ENCODE assay signal across 9 mouse cellular contexts in genomic region chr11:117881787-117882186, GRCm38 (mm10). TPM values are rescaled to one million over a fixed set of nuclear protein-coding genes. Genes with fewer than 3 reads are reported as not detected.
A peak's percentile ranks its signal among the peaks of the same experiment; 100 is the strongest.
DNase-seq lines count a peak whose midpoint lies in the region; ATAC-seq and TF ChIP-seq lines count a peak whose summit lies in the region.
"Had no signal": no experiment of that assay in that cellular context is flagged by ENCODE, and none has a peak within 500 bp of the region (broad histone marks: within the 10 kb centered on the region; RNA-seq: fewer than 3 reads in every experiment).

No protein-coding gene starts in this region.

- no peak for DNase-seq in spleen, adult 2 months (ENCODE audit: low read depth in 1 of 2, low spot score in 2 of 2)
- no peak for DNase-seq in spleen, postnatal 10 days (ENCODE audit: low spot score in 2 of 2)
- DNase-seq in embryonic facial prominence, embryonic 10.5 days (ENCODE audit: low spot score), result no peak
- DNase-seq in kidney, postnatal 10 days, result peak; percentile 79
- DNase-seq in cerebellum, adult 11-12 months, result no peak
- DNase-seq in neural tube, embryonic 10.5 days (ENCODE audit: extremely low spot score, low spot score), result no peak
- no peak for DNase-seq in layer of hippocampus, postnatal 36 days

- no peaks in the 10 kb centered on the region for H3K36me3 ChIP-seq in spleen, adult 2 months (ENCODE audit: control insufficient read depth, insufficient read depth, low read length)
- H3K36me3 ChIP-seq in embryonic facial prominence, embryonic 10.5 days (replicated peaks), result no peaks in the 10 kb centered on the region

- no peak for TF ChIP-seq CTCF in spleen, adult 2 months (IDR thresholded peaks at IDR 0.05; ENCODE audit: extremely low read depth, insufficient read depth, insufficient read length, insufficient replicate concordance)

- H3K4me3 ChIP-seq in spleen, adult 2 months (ENCODE audit: extremely low read depth, insufficient read depth, insufficient read length), result no peak overlapping the region
- no peak overlapping the region for H3K4me3 ChIP-seq in embryonic facial prominence, embryonic 10.5 days
- H3K4me3 ChIP-seq: megakaryocyte, embryonic 14.5 days had no signal

- H3K27ac ChIP-seq in spleen, adult 2 months (ENCODE audit: insufficient read depth, low read length), result peak overlapping the region; percentile 41; the same call in 1 of the 2 replicates
- peak overlapping the region; percentile 67 for H3K27ac ChIP-seq in embryonic facial prominence, embryonic 10.5 days (replicated peaks)

- peak; percentile 40 for ATAC-seq in megakaryocyte progenitor cell, adult 5-6 weeks (replicated peaks; ENCODE audit: poor library complexity)

- H3K4me1 ChIP-seq in spleen, adult 2 months (ENCODE audit: control insufficient read depth, insufficient read depth, insufficient read length), result peaks cover 46% of the 10 kb centered on the region; the same call in 1 of the 2 replicates
- peaks cover 50% of the 10 kb centered on the region for H3K4me1 ChIP-seq in embryonic facial prominence, embryonic 10.5 days

- no peak for TF ChIP-seq POLR2A in spleen, adult 2 months (IDR thresholded peaks at IDR 0.05; ENCODE audit: low read depth, low read length)

- no peaks in the 10 kb centered on the region for H3K27me3 ChIP-seq in spleen, adult 2 months (ENCODE audit: control insufficient read depth, insufficient read depth, low read length)
- peaks cover 90% of the 10 kb centered on the region for H3K27me3 ChIP-seq in embryonic facial prominence, embryonic 10.5 days (replicated peaks; ENCODE audit: low read depth, poor library complexity, severe bottlenecking)

- no peaks in the 10 kb centered on the region for H3K9me3 ChIP-seq in embryonic facial prominence, embryonic 10.5 days
- H3K9me3 ChIP-seq: megakaryocyte, embryonic 14.5 days had no signal

- 9% methylated on average over 8 of the region's 8 CpGs for WGBS in spleen, adult 2 months
- WGBS in embryonic facial prominence, embryonic 10.5 days, result 17% methylated on average over 8 of the region's 8 CpGs

RNA-seq across cellular contexts. Expression of gene Tha1, which starts 8.5 kb away (rescaled TPM):
- 15.4 and 16.2 TPM in 2 replicates for polyA plus RNA-seq in spleen, adult 2 months (2012; rRNA removed)
- polyA plus RNA-seq in embryonic facial prominence, embryonic 10.5 days (2016; fragmentation: Nextera tagmentation; extraction: Ambion mirVana), result 2.5 and 3.1 TPM in 2 replicates
- 2.9 and 4.1 TPM in 2 replicates for total RNA-seq in megakaryocyte progenitor cell, adult 5-6 weeks (2015)
- total RNA-seq in megakaryocyte progenitor cell, adult 5-6 weeks (2017), result 3.1 and 4.6 TPM in 2 replicates
- total RNA-seq in layer of hippocampus, postnatal 36 days (2021), result 1 to 10 TPM; 3.0 to 3.8 TPM

RNA-seq across cellular contexts. Expression of gene Tmem235, which starts 21.2 kb away (rescaled TPM):
- not detected in 2 replicates for polyA plus RNA-seq in spleen, adult 2 months (2012; rRNA removed)
- 0.10 TPM in 1 of 2 replicates, not detected in the other for polyA plus RNA-seq in embryonic facial prominence, embryonic 10.5 days (2016; fragmentation: Nextera tagmentation; extraction: Ambion mirVana)
- not detected in 2 replicates for total RNA-seq in megakaryocyte progenitor cell, adult 5-6 weeks (2015)
- not detected in 2 replicates for total RNA-seq in megakaryocyte progenitor cell, adult 5-6 weeks (2017)
- under 1 TPM in 1 of 2 experiments, not detected in 1; 0.33 TPM for total RNA-seq in layer of hippocampus, postnatal 36 days (2021)

RNA-seq across cellular contexts. Expression of gene Birc5, which starts 32.7 kb away (rescaled TPM):
- 11.6 and 14.1 TPM in 2 replicates for polyA plus RNA-seq in spleen, adult 2 months (2012; rRNA removed)
- polyA plus RNA-seq in embryonic facial prominence, embryonic 10.5 days (2016; fragmentation: Nextera tagmentation; extraction: Ambion mirVana), result 405 and 416 TPM in 2 replicates
- 179 and 200 TPM in 2 replicates for total RNA-seq in megakaryocyte progenitor cell, adult 5-6 weeks (2015)
- total RNA-seq in megakaryocyte progenitor cell, adult 5-6 weeks (2017), result 183 and 213 TPM in 2 replicates
- total RNA-seq in layer of hippocampus, postnatal 36 days (2021), result 1 to 10 TPM in 1 of 2 experiments, under 1 TPM in 1; 0.77 to 1.4 TPM

RNA-seq across cellular contexts. Expression of gene Tk1, which starts 55.9 kb away (rescaled TPM):
- 61.6 and 68.4 TPM in 2 replicates for polyA plus RNA-seq in spleen, adult 2 months (2012; rRNA removed)
- polyA plus RNA-seq in embryonic facial prominence, embryonic 10.5 days (2016; fragmentation: Nextera tagmentation; extraction: Ambion mirVana), result 156 and 161 TPM in 2 replicates
- total RNA-seq in megakaryocyte progenitor cell, adult 5-6 weeks (2015), result 186 and 198 TPM in 2 replicates
- total RNA-seq in megakaryocyte progenitor cell, adult 5-6 weeks (2017), result 94.8 and 108 TPM in 2 replicates
- under 1 TPM; 0.88 to 0.97 TPM for total RNA-seq in layer of hippocampus, postnatal 36 days (2021)

RNA-seq across cellular contexts. Expression of gene Afmid, which starts 56.1 kb away (rescaled TPM):
- polyA plus RNA-seq in spleen, adult 2 months (2012; rRNA removed), result 18.5 and 19.2 TPM in 2 replicates
- polyA plus RNA-seq in embryonic facial prominence, embryonic 10.5 days (2016; fragmentation: Nextera tagmentation; extraction: Ambion mirVana), result 3.5 and 4.8 TPM in 2 replicates
- total RNA-seq in megakaryocyte progenitor cell, adult 5-6 weeks (2015), result 0.85 and 1.5 TPM in 2 replicates
- total RNA-seq in megakaryocyte progenitor cell, adult 5-6 weeks (2017), result 2.6 and 3.0 TPM in 2 replicates
- 1 to 10 TPM; 3.8 to 4.0 TPM for total RNA-seq in layer of hippocampus, postnatal 36 days (2021)

Comparison
In these comparisons a context has a peak if more than half of its experiments do, and no peak if none do; other contexts are left out.
1. RNA of gene Birc5, which starts 32.7 kb away (total RNA-seq): 179 to 213 TPM in megakaryocyte progenitor cell, adult 5-6 weeks; 0.77 to 1.4 TPM in layer of hippocampus, postnatal 36 days; every median in the first group is over 10 times any median in the second.